Mouse (Mus musculus) MEL (cell line): ENCODE data around the gene Nlk. TPM values are rescaled to one million over a fixed set of nuclear protein-coding genes. Genes with fewer than 3 reads are reported as not detected.
"Not testable (repeated sequence)": the region's sequence is repeated elsewhere in the genome, so short reads cannot be mapped to it uniquely, and the experiment has no call there.

Source experiments
- DNase-seq: peaks from one replicate; pipeline ENCODE4 v3.0.0; 2011; ENCODE audit warnings: low read depth, low spot score
- H3K27ac ChIP-seq: 2 replicates; pipeline ENCODE4 v1.5.1; 2012; ENCODE audit warnings: low read depth, mild to moderate bottlenecking, control low read depth, low read length, moderate library complexity; ENCODE audit not compliant: control insufficient read depth
- H3K27me3 ChIP-seq, 2 experiments: fragments of 150-350 bp in 1 of 2; sonication (generic) in 1 of 2; 2 replicates each; pipeline ENCODE4 v1.6.1; 2012; ENCODE audit warnings: low read length in 2 of 2, mild to moderate bottlenecking in 2 of 2, improper control_type of control experiment in 1 of 2, moderate library complexity in 1 of 2; ENCODE audit not compliant: insufficient read depth in 2 of 2, control insufficient read depth in 1 of 2
- H3K36me3 ChIP-seq, 2 experiments: 2 replicates each; pipeline ENCODE4 v1.6.1; 2012 to 2014; ENCODE audit warnings: low read length in 2 of 2, improper control_type of control experiment in 1 of 2, inconsistent platforms in 1 of 2, mild to moderate bottlenecking in 1 of 2; ENCODE audit not compliant: insufficient read depth in 2 of 2, control insufficient read depth in 1 of 2
- H3K4me1 ChIP-seq, 2 experiments: fragments of 150-350 bp in 1 of 2; sonication (generic) in 1 of 2; 2 replicates each; pipeline ENCODE4 v1.6.1; 2012; ENCODE audit warnings: low read length in 2 of 2, improper control_type of control experiment in 1 of 2, mild to moderate bottlenecking in 1 of 2; ENCODE audit not compliant: insufficient read depth in 2 of 2, control insufficient read depth in 1 of 2
- H3K4me3 ChIP-seq, 2 experiments: fragments of 150-350 bp in 1 of 2; sonication (generic) in 1 of 2; 2 replicates each; pipeline ENCODE4 v1.5.1; 2012; ENCODE audit warnings: low read depth in 2 of 2, low read length in 2 of 2, mild to moderate bottlenecking in 2 of 2, moderate library complexity in 2 of 2, control low read depth in 1 of 2, improper control_type of control experiment in 1 of 2; ENCODE audit not compliant: control insufficient read depth in 1 of 2, insufficient read depth in 1 of 2
- H3K79me2 ChIP-seq: 2 replicates; pipeline ENCODE4 v1.6.1; 2012; ENCODE audit warnings: mild to moderate bottlenecking, low read length, moderate library complexity; ENCODE audit not compliant: control insufficient read depth, poor library complexity, insufficient read depth
- H3K9ac ChIP-seq: 2 replicates; pipeline ENCODE4 v1.6.1; 2012; ENCODE audit warnings: low read depth, mild to moderate bottlenecking, control low read depth, low read length, moderate library complexity; ENCODE audit not compliant: control insufficient read depth, poor library complexity, severe bottlenecking
- H3K9me3 ChIP-seq: fragments of 150-350 bp; sonication (generic); replicated peaks from 2 replicates; pipeline ENCODE4 v1.6.1; 2012; ENCODE audit warnings: mild to moderate bottlenecking, low read length, improper control_type of control experiment, moderate library complexity; ENCODE audit not compliant: insufficient read depth
- CHD2 ChIP-seq: IDR thresholded peaks from 2 replicates; pipeline ENCODE4 v1.6.1; 2011; ENCODE audit warnings: low read length, improper control_type of control experiment
- CTCF ChIP-seq, 3 experiments: IDR thresholded peaks in 2 of 3; conservative IDR thresholded peaks in 1 of 3; 2 replicates each; pipeline ENCODE4 v1.5.1; 2011 to 2012; ENCODE audit warnings: low read length in 3 of 3, low read depth in 2 of 3, mild to moderate bottlenecking in 2 of 3, improper control_type of control experiment in 1 of 3, inconsistent platforms in 1 of 3, mixed read lengths in 1 of 3, moderate library complexity in 1 of 3; ENCODE audit not compliant: control insufficient read depth in 1 of 3, insufficient read depth in 1 of 3, poor library complexity in 1 of 3, severe bottlenecking in 1 of 3
- ELF1 ChIP-seq: IDR thresholded peaks from 2 replicates; pipeline ENCODE4 v1.6.1; 2014; ENCODE audit warnings: low read depth, mild to moderate bottlenecking, inconsistent platforms, low read length, improper control_type of control experiment, moderate library complexity
- EP300 ChIP-seq, 2 experiments: IDR thresholded peaks; 2 replicates each; pipeline ENCODE4 v1.6.1; 2011; ENCODE audit warnings: improper control_type of control experiment in 2 of 2, low read length in 2 of 2, low read depth in 1 of 2, mild to moderate bottlenecking in 1 of 2
- GABPA ChIP-seq: IDR thresholded peaks from 2 replicates; pipeline ENCODE4 v1.6.1; 2012; ENCODE audit warnings: low read depth, mild to moderate bottlenecking, inconsistent platforms, low read length, improper control_type of control experiment, moderate library complexity
- KAT2A ChIP-seq: conservative IDR thresholded peaks from 2 replicates; pipeline ENCODE4 v1.6.1; 2012; ENCODE audit warnings: low read depth, low read length, improper control_type of control experiment, inconsistent platforms
- MEF2A ChIP-seq: IDR thresholded peaks from 2 replicates; pipeline ENCODE4 v1.6.1; 2014; ENCODE audit warnings: low read depth, mild to moderate bottlenecking, inconsistent platforms, low read length, improper control_type of control experiment; ENCODE audit not compliant: poor library complexity, insufficient replicate concordance, severe bottlenecking; ENCODE audit errors: extremely low read depth
- MYC ChIP-seq: IDR thresholded peaks from 2 replicates; pipeline ENCODE4 v1.6.1; 2011; ENCODE audit warnings: low read depth, mild to moderate bottlenecking, low read length, improper control_type of control experiment, moderate library complexity
- NELFE ChIP-seq: IDR thresholded peaks from 2 replicates; pipeline ENCODE4 v1.6.1; 2011; ENCODE audit warnings: low read depth, low read length, improper control_type of control experiment
- RAD21 ChIP-seq: IDR thresholded peaks from 2 replicates; pipeline ENCODE4 v1.6.1; 2011; ENCODE audit warnings: mild to moderate bottlenecking, low read depth, low read length, improper control_type of control experiment
- SIN3A ChIP-seq: IDR thresholded peaks from 2 replicates; pipeline ENCODE4 v1.6.1; 2012; ENCODE audit warnings: low read length, improper control_type of control experiment, inconsistent platforms
- SMC3 ChIP-seq: IDR thresholded peaks from 2 replicates; pipeline ENCODE4 v1.6.1; 2011; ENCODE audit warnings: low read depth, low read length, improper control_type of control experiment
- TBP ChIP-seq: IDR thresholded peaks from 2 replicates; pipeline ENCODE4 v1.8.0; 2011; ENCODE audit warnings: low read depth, low read length, improper control_type of control experiment
- USF1 ChIP-seq: IDR thresholded peaks from 2 replicates; pipeline ENCODE4 v1.6.1; 2014; ENCODE audit warnings: low read depth, mild to moderate bottlenecking, inconsistent platforms, low read length, improper control_type of control experiment, moderate library complexity
- ZC3H11A ChIP-seq: IDR thresholded peaks from 2 replicates; pipeline ENCODE4 v1.6.1; 2012; ENCODE audit warnings: low read depth, mild to moderate bottlenecking, inconsistent platforms, low read length, improper control_type of control experiment
- ZKSCAN1 ChIP-seq: IDR thresholded peaks from 2 replicates; pipeline ENCODE4 v1.6.1; 2012; ENCODE audit warnings: low read depth, mild to moderate bottlenecking, inconsistent platforms, low read length, improper control_type of control experiment, moderate library complexity
- ZMIZ1 ChIP-seq: IDR thresholded peaks from 2 replicates; pipeline ENCODE4 v1.6.1; 2012; ENCODE audit warnings: low read depth, mild to moderate bottlenecking, inconsistent platforms, low read length, improper control_type of control experiment, moderate library complexity
- ZNF384 ChIP-seq: IDR thresholded peaks from 2 replicates; pipeline ENCODE4 v1.6.1; 2012; ENCODE audit warnings: low read depth, mild to moderate bottlenecking, inconsistent platforms, low read length, improper control_type of control experiment
- polyA plus RNA-seq, 2 experiments: library from polyadenylated mRNA; stranded (reverse) in 1 of 2; unstranded in 1 of 2; fragments of >175 nt in 1 of 2; fragments of >200 nt in 1 of 2; gene quantifications; 2 replicates each; pipeline versions ENCODE4 v1.2.1 to v1.2.4; 2012; ENCODE audit warnings: low replicate concordance in 2 of 2, low read depth in 1 of 2; ENCODE audit not compliant: insufficient read length in 2 of 2, insufficient read depth in 1 of 2, missing spikeins in 1 of 2
- total RNA-seq: library from RNA; depleted of rRNA; stranded (reverse); fragments of 300-350 nt; gene quantifications from 2 replicates; pipeline ENCODE4 v1.2.3, GENCODE M21; 2012

Gene Nlk
- total and polyA plus RNA-seq, 3 experiments, result 16.9 to 17.9 TPM; not detected in 1

GRCm38 (mm10) chr11:78594271-78594964, 102.8 kb downstream of the Nlk start (continued):
- no peak; the same call in 1 of the 2 replicates for TF ChIP-seq KAT2A
- no peak for TF ChIP-seq ZMIZ1
- no peak for TF ChIP-seq GABPA
- no peak for TF ChIP-seq CHD2
- TF ChIP-seq USF1, result peak; percentile 66; the same call in 1 of the 2 replicates
- TF ChIP-seq MEF2A, result no peak
- 0 out of 2 replicates have a peak, but pooled peaks have one; percentile 9 for TF ChIP-seq ELF1

DNA sequence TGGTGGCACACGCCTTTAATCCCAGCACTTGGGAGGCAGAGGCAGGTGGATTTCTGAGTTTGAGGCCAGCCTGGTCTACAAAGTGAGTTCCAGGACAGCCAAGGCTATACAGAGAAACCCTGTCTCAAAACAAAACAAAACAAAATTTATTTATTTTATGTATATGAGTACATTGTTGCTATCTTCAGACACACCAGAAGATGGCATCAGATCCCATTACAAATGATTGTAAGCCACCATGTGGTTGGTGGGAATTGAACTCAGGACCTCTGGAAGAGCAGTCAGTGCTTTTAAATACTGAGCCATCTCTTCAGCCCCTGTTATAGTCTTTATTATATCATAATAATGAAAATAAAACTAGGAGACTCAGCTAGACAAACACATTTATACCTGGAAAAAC, 109.5 kb downstream of the Nlk start:
- H3K9ac ChIP-seq, DNase-seq, H3K27ac ChIP-seq, H3K36me3 ChIP-seq, H3K79me2 ChIP-seq, H3K27me3 ChIP-seq, H3K9me3 ChIP-seq, H3K4me3 ChIP-seq, H3K4me1 ChIP-seq: not testable (repeated sequence)
- TF ChIP-seq SIN3A (0 out of 2 replicates have a peak, but pooled peaks have one; percentile 29), RAD21 (peak; percentile 57), SMC3 (peak; percentile 55), MYC (0 out of 2 replicates have a peak, but pooled peaks have one; percentile 62), CTCF (IDR thresholded peaks at IDR 0.05 in 2 of 3, conservative IDR thresholded peaks at IDR 0.05 in 1 of 3; ENCODE audit: control insufficient read depth in 1 of 3, insufficient read depth in 1 of 3, low read depth in 2 of 3, low read length in 3 of 3, poor library complexity in 1 of 3, severe bottlenecking in 1 of 3) (peak in 1 of 3 experiments; percentile 51; a peak in 2 of 6 replicates), ZC3H11A (peak; percentile 45)

GRCm38 (mm10) chr11:78586099-78586498, 111.1 kb downstream of the Nlk start:
- Histone ChIP-seq H3K36me3 (peaks cover 4 to 8% of the 10 kb centered on the region in 2 experiments; a peak in 3 of 4 replicates), H3K27me3 (no peaks in the 10 kb centered on the region), H3K4me1 (peaks cover 0 to 2% of the 10 kb centered on the region in 2 experiments; a peak in 2 of 4 replicates), H3K4me3 (no peak overlapping the region), H3K9me3 (no peaks in the 10 kb centered on the region), H3K9ac (no peak overlapping the region), H3K27ac (no peak overlapping the region), H3K79me2 (no peaks in the 10 kb centered on the region)
- TF ChIP-seq ZC3H11A (peak; percentile 78), CTCF (IDR thresholded peaks at IDR 0.05 in 2 of 3, conservative IDR thresholded peaks at IDR 0.05 in 1 of 3; ENCODE audit: control insufficient read depth in 1 of 3, insufficient read depth in 1 of 3, low read depth in 2 of 3, low read length in 3 of 3, poor library complexity in 1 of 3, severe bottlenecking in 1 of 3) (peak; percentile 33 to 72 (median 34); a peak in 5 of 6 replicates), SIN3A (no peak), SMC3 (peak; percentile 71), ZNF384 (peak; percentile 65), USF1 (0 out of 2 replicates have a peak, but pooled peaks have one; percentile 7), TBP (no peak), EP300 (IDR thresholded peaks at IDR 0.05; ENCODE audit: low read depth in 1 of 2, low read length in 2 of 2) (no peak), RAD21 (peak; percentile 82), KAT2A (no peak), MYC (peak; percentile 57; the same call in 1 of the 2 replicates), NELFE (no peak), ZKSCAN1 (no peak)
- peak; percentile 67 for DNase-seq
